In genomic region chr2:115860141-115860480, GRCm38 (mm10) we compare ENCODE assay signal across 8 mouse cellular contexts.
DNase-seq lines count a peak whose midpoint lies in the region; ATAC-seq and TF ChIP-seq lines count a peak whose summit lies in the region.

No protein-coding gene starts in this region.

- peak; percentile 55; the same call in 1 of the 2 replicates for ATAC-seq in lung, embryonic 14.5 days (ENCODE audit: insufficient read depth)
- no peak for ATAC-seq in heart, postnatal 0 days (ENCODE audit: insufficient read depth, low read depth)
- ATAC-seq in limb, embryonic 13.5 days (ENCODE audit: low FRiP score, low read depth), result no peak
- ATAC-seq in neural tube, embryonic 15.5 days (ENCODE audit: low FRiP score), result peak; percentile 45; the same call in 1 of the 2 replicates

- H3K4me1 ChIP-seq in lung, embryonic 14.5 days (ENCODE audit: insufficient read depth), result peaks cover 5% of the 10 kb centered on the region
- peaks cover 12% of the 10 kb centered on the region; the same call in 1 of the 2 replicates for H3K4me1 ChIP-seq in heart, postnatal 0 days (ENCODE audit: control insufficient read depth, insufficient read depth)
- H3K4me1 ChIP-seq in limb, embryonic 13.5 days, result peaks cover 20% of the 10 kb centered on the region
- peaks cover 38% of the 10 kb centered on the region for H3K4me1 ChIP-seq in neural tube, embryonic 15.5 days

- WGBS in lung, embryonic 14.5 days, result 3% methylated on average over 15 of the region's 15 CpGs
- 3% methylated on average over 15 of the region's 15 CpGs for WGBS in heart, postnatal 0 days
- 2% methylated on average over 15 of the region's 15 CpGs for WGBS in limb, embryonic 13.5 days
- WGBS in neural tube, embryonic 15.5 days, result under 1% methylated on average over 15 of the region's 15 CpGs

- peak overlapping the region; percentile 15; the same call in 1 of the 2 replicates for H3K9ac ChIP-seq in lung, embryonic 14.5 days
- H3K9ac ChIP-seq in heart, postnatal 0 days (replicated peaks; ENCODE audit: low read depth, low read length), result no peak overlapping the region
- H3K9ac ChIP-seq in limb, embryonic 13.5 days, result no peak overlapping the region
- no peak overlapping the region for H3K9ac ChIP-seq in neural tube, embryonic 15.5 days (replicated peaks)

- peak overlapping the region; percentile 31 for H3K4me3 ChIP-seq in lung, embryonic 14.5 days (ENCODE audit: low read depth, low read length)
- H3K4me3 ChIP-seq in heart, postnatal 0 days (ENCODE audit: low read depth, low read length), result peak overlapping the region; percentile 43
- H3K4me3 ChIP-seq in limb, embryonic 13.5 days, result peak overlapping the region; percentile 21
- H3K4me3 ChIP-seq in neural tube, embryonic 15.5 days (replicated peaks), result peak overlapping the region; percentile 18

- H3K27ac ChIP-seq in lung, embryonic 14.5 days (ENCODE audit: low read depth), result peak overlapping the region; percentile 36; the same call in 1 of the 2 replicates
- H3K27ac ChIP-seq in heart, postnatal 0 days (ENCODE audit: low read depth), result no peak overlapping the region
- H3K27ac ChIP-seq in limb, embryonic 13.5 days, result no peak overlapping the region
- H3K27ac ChIP-seq in neural tube, embryonic 15.5 days (replicated peaks), result peak overlapping the region; percentile 79

- no peaks in the 10 kb centered on the region for H3K9me3 ChIP-seq in lung, embryonic 14.5 days (ENCODE audit: low read depth, low read length)
- H3K9me3 ChIP-seq in heart, postnatal 0 days (replicated peaks; ENCODE audit: control insufficient read depth, low read length), result no peaks in the 10 kb centered on the region
- H3K9me3 ChIP-seq in limb, embryonic 13.5 days, result no peaks in the 10 kb centered on the region
- H3K9me3 ChIP-seq in neural tube, embryonic 15.5 days (replicated peaks), result no peaks in the 10 kb centered on the region

- peaks cover 34% of the 10 kb centered on the region for H3K27me3 ChIP-seq in lung, embryonic 14.5 days (ENCODE audit: insufficient read depth, low read length)
- H3K27me3 ChIP-seq in heart, postnatal 0 days (ENCODE audit: control insufficient read depth, insufficient read depth, low read length), result peaks cover 23% of the 10 kb centered on the region
- H3K27me3 ChIP-seq in limb, embryonic 13.5 days, result peaks cover 75% of the 10 kb centered on the region
- H3K27me3 ChIP-seq in neural tube, embryonic 15.5 days (replicated peaks), result peaks cover 12% of the 10 kb centered on the region

- DNase-seq in lung, embryonic 14.5 days, result peak; percentile 76
- no peak for DNase-seq in lung, postnatal 25 days (ENCODE audit: low spot score)
- peak; percentile 39 for DNase-seq in heart, postnatal 0 days (ENCODE audit: low spot score)
- DNase-seq in frontal cortex, adult 2 months (ENCODE audit: extremely low spot score in 1 of 2, low spot score in 1 of 2), result no peak
- no peak for DNase-seq in right cerebral cortex, postnatal 36 days (ENCODE audit: low spot score in 2 of 2)
- DNase-seq in cerebellum, postnatal 4 days (ENCODE audit: low spot score in 2 of 2), result no peak

- peak overlapping the region; percentile 76 for H3K4me2 ChIP-seq in lung, embryonic 14.5 days
- peak overlapping the region; percentile 69 for H3K4me2 ChIP-seq in heart, postnatal 0 days (ENCODE audit: low read depth, low read length)
- H3K4me2 ChIP-seq in limb, embryonic 13.5 days (replicated peaks), result peak overlapping the region; percentile 49
- peak overlapping the region; percentile 50 for H3K4me2 ChIP-seq in neural tube, embryonic 15.5 days

- H3K36me3 ChIP-seq in lung, embryonic 14.5 days (ENCODE audit: insufficient read depth), result 0 out of 2 replicates have a peak, but pooled peaks cover 6% of the 10 kb centered on the region
- H3K36me3 ChIP-seq in heart, postnatal 0 days (replicated peaks; ENCODE audit: control insufficient read depth, insufficient read depth, low read length), result peaks cover 3% of the 10 kb centered on the region
- H3K36me3 ChIP-seq in limb, embryonic 13.5 days, result no peaks in the 10 kb centered on the region
- H3K36me3 ChIP-seq in neural tube, embryonic 15.5 days, result no peaks in the 10 kb centered on the region

- TF ChIP-seq EP300 in heart, postnatal 0 days (IDR thresholded peaks at IDR 0.05; ENCODE audit: low read depth), result no peak

- no peak for TF ChIP-seq CTCF in lung, embryonic 14.5 days (IDR thresholded peaks at IDR 0.05; ENCODE audit: low read depth)
- TF ChIP-seq CTCF in heart, postnatal 0 days (IDR thresholded peaks at IDR 0.05; ENCODE audit: low read depth), result no peak

Comparison
In these comparisons a context has a peak if more than half of its experiments do, and no peak if none do; other contexts are left out.
1. DNase-seq: peak in lung, embryonic 14.5 days (single experiment) and heart, postnatal 0 days (single experiment); none in lung, postnatal 25 days (single experiment), frontal cortex, adult 2 months (0 of 2), right cerebral cortex, postnatal 36 days (0 of 2) and cerebellum, postnatal 4 days (0 of 2).
2. ATAC-seq: peak in lung, embryonic 14.5 days (single experiment) and neural tube, embryonic 15.5 days (single experiment); none in heart, postnatal 0 days (single experiment) and limb, embryonic 13.5 days (single experiment).
3. H3K27ac ChIP-seq: peak in lung, embryonic 14.5 days (single experiment) and neural tube, embryonic 15.5 days (single experiment); none in heart, postnatal 0 days (single experiment) and limb, embryonic 13.5 days (single experiment).
4. Peak in every context shown above with its lines, with median percentiles within 50 percentile points of each other: H3K4me2 ChIP-seq and H3K4me3 ChIP-seq.